Mouse (Mus musculus): ENCODE measurements around the gene Clec3b.

GRCm38 (mm10) chr9:123156910-123157361 is 6.2 kb downstream of the Clec3b start:
- TF ChIP-seq CTCF (IDR thresholded peaks at IDR 0.05; ENCODE audit: low read depth) (peak; percentile 5; the same call in 1 of the 2 replicates), EP300 (optimal IDR thresholded peaks at IDR 0.05) (no peak)

All from stomach, postnatal 0 days (tissue).